Mouse (Mus musculus): ENCODE measurements at regions not wholly inside any gene's neighbourhood (a gene's known extent, or its start where the extent isn't known, plus 50 kb on each side); places are given as distances from the start of the nearest gene placed in this dataset.

- Histone ChIP-seq H3K36me3 (ENCODE audit: control insufficient read depth, insufficient read depth, low read length) (no peaks in the 10 kb centered on the region), H3K4me3 (ENCODE audit: low read depth, low read length) (no peak overlapping the region), H3K4me1 (ENCODE audit: control insufficient read depth, insufficient read depth, low read length) (peaks cover 3% of the 10 kb centered on the region; the same call in 1 of the 2 replicates), H3K27me3 (ENCODE audit: control insufficient read depth, insufficient read depth, low read depth, low read length) (no peaks in the 10 kb centered on the region), H3K9me3 (replicated peaks; ENCODE audit: control insufficient read depth, low read length, poor library complexity, severe bottlenecking) (no peaks in the 10 kb centered on the region), H3K9ac (ENCODE audit: low read depth, low read length) (no peak overlapping the region), H3K27ac (ENCODE audit: low read length) (no peak overlapping the region), H3K4me2 (ENCODE audit: low read length) (no peak overlapping the region)
- ATAC-seq, result no peak
- 81% methylated on average over 12 of the region's 12 CpGs for WGBS
Observed at GRCm38 (mm10) chr3:34550189-34550588, 100.0 kb upstream of the Sox2 start.

- no peaks in the 10 kb centered on the region for H3K27me3 ChIP-seq (ENCODE audit: control insufficient read depth, insufficient read depth, low read depth, low read length)
- H3K36me3 ChIP-seq (ENCODE audit: control insufficient read depth, insufficient read depth, low read length), result no peaks in the 10 kb centered on the region
- ATAC-seq, result 0 out of 2 replicates have a peak, but pooled peaks have one; percentile 40
- H3K4me3 ChIP-seq (ENCODE audit: low read depth, low read length), result no peak overlapping the region
- peaks cover 9% of the 10 kb centered on the region; the same call in 1 of the 2 replicates for H3K4me1 ChIP-seq (ENCODE audit: control insufficient read depth, insufficient read depth, low read length)
- H3K9me3 ChIP-seq (replicated peaks; ENCODE audit: control insufficient read depth, low read length, poor library complexity, severe bottlenecking), result peaks cover 2% of the 10 kb centered on the region; the same call in 1 of the 2 replicates
- no peak overlapping the region for H3K4me2 ChIP-seq (ENCODE audit: low read length)
- no peak overlapping the region for H3K27ac ChIP-seq (ENCODE audit: low read length)
- H3K9ac ChIP-seq (ENCODE audit: low read depth, low read length), result no peak overlapping the region
- 46% methylated on average over 3 of the region's 3 CpGs for WGBS
Observed at GRCm38 (mm10) chr3:34532451-34532850, 117.8 kb upstream of the Sox2 start.

- no peaks in the 10 kb centered on the region for H3K36me3 ChIP-seq (ENCODE audit: control insufficient read depth, insufficient read depth, low read length)
- peak; percentile 71 for ATAC-seq
- H3K9ac ChIP-seq (ENCODE audit: low read depth, low read length), result no peak overlapping the region
- H3K4me2 ChIP-seq (ENCODE audit: low read length), result no peak overlapping the region
- no peak overlapping the region for H3K4me3 ChIP-seq (ENCODE audit: low read depth, low read length)
- WGBS, result 26% methylated on average over 7 of the region's 7 CpGs
- no peaks in the 10 kb centered on the region for H3K27me3 ChIP-seq (ENCODE audit: control insufficient read depth, insufficient read depth, low read depth, low read length)
- H3K27ac ChIP-seq (ENCODE audit: low read length), result no peak overlapping the region
- H3K9me3 ChIP-seq (replicated peaks; ENCODE audit: control insufficient read depth, low read length, poor library complexity, severe bottlenecking), result peaks cover under 1% of the 10 kb centered on the region; the same call in 1 of the 2 replicates
- H3K4me1 ChIP-seq (ENCODE audit: control insufficient read depth, insufficient read depth, low read length), result peaks cover 9% of the 10 kb centered on the region; the same call in 1 of the 2 replicates
Observed at GRCm38 (mm10) chr3:34531836-34532235, 118.4 kb upstream of the Sox2 start.

- H3K27me3 ChIP-seq (ENCODE audit: control insufficient read depth, insufficient read depth, low read depth, low read length), result no peaks in the 10 kb centered on the region
- peaks cover 9% of the 10 kb centered on the region; the same call in 1 of the 2 replicates for H3K4me1 ChIP-seq (ENCODE audit: control insufficient read depth, insufficient read depth, low read length)
- H3K9me3 ChIP-seq (replicated peaks; ENCODE audit: control insufficient read depth, low read length, poor library complexity, severe bottlenecking), result peaks cover 7% of the 10 kb centered on the region; the same call in 1 of the 2 replicates
- H3K4me3 ChIP-seq (ENCODE audit: low read depth, low read length), result no peak overlapping the region
- H3K4me2 ChIP-seq (ENCODE audit: low read length), result no peak overlapping the region
- ATAC-seq, result no peak
- H3K36me3 ChIP-seq (ENCODE audit: control insufficient read depth, insufficient read depth, low read length), result no peaks in the 10 kb centered on the region
- H3K9ac ChIP-seq (ENCODE audit: low read depth, low read length), result no peak overlapping the region
- no peak overlapping the region for H3K27ac ChIP-seq (ENCODE audit: low read length)
Observed at GRCm38 (mm10) chr3:34527546-34527945, 122.7 kb upstream of the Sox2 start.

- no peaks in the 10 kb centered on the region for H3K4me1 ChIP-seq (ENCODE audit: control insufficient read depth, insufficient read depth, low read length)
- no peak overlapping the region for H3K4me2 ChIP-seq (ENCODE audit: low read length)
- no peak overlapping the region for H3K4me3 ChIP-seq (ENCODE audit: low read depth, low read length)
- H3K36me3 ChIP-seq (ENCODE audit: control insufficient read depth, insufficient read depth, low read length), result no peaks in the 10 kb centered on the region
- WGBS, result 91% methylated on average over 5 of the region's 5 CpGs
- no peaks in the 10 kb centered on the region for H3K27me3 ChIP-seq (ENCODE audit: control insufficient read depth, insufficient read depth, low read depth, low read length)
- H3K9ac ChIP-seq (ENCODE audit: low read depth, low read length), result no peak overlapping the region
- peaks cover 7% of the 10 kb centered on the region; the same call in 1 of the 2 replicates for H3K9me3 ChIP-seq (replicated peaks; ENCODE audit: control insufficient read depth, low read length, poor library complexity, severe bottlenecking)
- ATAC-seq, result no peak
- no peak overlapping the region for H3K27ac ChIP-seq (ENCODE audit: low read length)
Observed at GRCm38 (mm10) chr3:34525730-34526129, 124.5 kb upstream of the Sox2 start.

GRCm38 (mm10) chr3:34522054-34522684, 128.0 kb upstream of the Sox2 start:
- Histone ChIP-seq H3K4me2 (ENCODE audit: low read length) (no peak overlapping the region), H3K4me3 (ENCODE audit: low read depth, low read length) (no peak overlapping the region), H3K27ac (ENCODE audit: low read length) (no peak overlapping the region), H3K9me3 (replicated peaks; ENCODE audit: control insufficient read depth, low read length, poor library complexity, severe bottlenecking) (peaks cover 7% of the 10 kb centered on the region; the same call in 1 of the 2 replicates), H3K27me3 (ENCODE audit: control insufficient read depth, insufficient read depth, low read depth, low read length) (no peaks in the 10 kb centered on the region), H3K36me3 (ENCODE audit: control insufficient read depth, insufficient read depth, low read length) (no peaks in the 10 kb centered on the region), H3K4me1 (ENCODE audit: control insufficient read depth, insufficient read depth, low read length) (no peaks in the 10 kb centered on the region), H3K9ac (ENCODE audit: low read depth, low read length) (no peak overlapping the region)
- 12% methylated on average over 6 of the region's 6 CpGs for WGBS
- 0 out of 2 replicates have a peak, but pooled peaks have one; percentile 56 for ATAC-seq

- H3K4me3 ChIP-seq (ENCODE audit: low read depth, low read length), result no peak overlapping the region
- peak; percentile 32; the same call in 1 of the 2 replicates for ATAC-seq
- H3K4me1 ChIP-seq (ENCODE audit: control insufficient read depth, insufficient read depth, low read length), result no peaks in the 10 kb centered on the region
- H3K27me3 ChIP-seq (ENCODE audit: control insufficient read depth, insufficient read depth, low read depth, low read length), result no peaks in the 10 kb centered on the region
- H3K27ac ChIP-seq (ENCODE audit: low read length), result no peak overlapping the region
- H3K9ac ChIP-seq (ENCODE audit: low read depth, low read length), result no peak overlapping the region
- H3K36me3 ChIP-seq (ENCODE audit: control insufficient read depth, insufficient read depth, low read length), result no peaks in the 10 kb centered on the region
- H3K9me3 ChIP-seq (replicated peaks; ENCODE audit: control insufficient read depth, low read length, poor library complexity, severe bottlenecking), result peaks cover 7% of the 10 kb centered on the region; the same call in 1 of the 2 replicates
- 54% methylated on average over 14 of the region's 14 CpGs for WGBS
- H3K4me2 ChIP-seq (ENCODE audit: low read length), result no peak overlapping the region
Observed at GRCm38 (mm10) chr3:34521357-34522053, 128.7 kb upstream of the Sox2 start.

- ATAC-seq, result no peak
- peaks cover 4% of the 10 kb centered on the region for H3K9me3 ChIP-seq (replicated peaks; ENCODE audit: control insufficient read depth, low read length, poor library complexity, severe bottlenecking)
- H3K4me1 ChIP-seq (ENCODE audit: control insufficient read depth, insufficient read depth, low read length), result no peaks in the 10 kb centered on the region
- no peaks in the 10 kb centered on the region for H3K27me3 ChIP-seq (ENCODE audit: control insufficient read depth, insufficient read depth, low read depth, low read length)
- no peak overlapping the region for H3K27ac ChIP-seq (ENCODE audit: low read length)
- H3K4me3 ChIP-seq (ENCODE audit: low read depth, low read length), result no peak overlapping the region
- WGBS, result 88% methylated on average over 13 of the region's 13 CpGs
- H3K9ac ChIP-seq (ENCODE audit: low read depth, low read length), result no peak overlapping the region
- H3K4me2 ChIP-seq (ENCODE audit: low read length), result no peak overlapping the region
- no peaks in the 10 kb centered on the region for H3K36me3 ChIP-seq (ENCODE audit: control insufficient read depth, insufficient read depth, low read length)
Observed at GRCm38 (mm10) chr3:34512503-34513145, 137.6 kb upstream of the Sox2 start.

GRCm38 (mm10) chr3:34510723-34511122, 139.5 kb upstream of the Sox2 start:
- Histone ChIP-seq H3K9me3 (replicated peaks; ENCODE audit: control insufficient read depth, low read length, poor library complexity, severe bottlenecking) (peaks cover 4% of the 10 kb centered on the region), H3K4me2 (ENCODE audit: low read length) (no peak overlapping the region), H3K36me3 (ENCODE audit: control insufficient read depth, insufficient read depth, low read length) (no peaks in the 10 kb centered on the region), H3K27ac (ENCODE audit: low read length) (no peak overlapping the region), H3K4me1 (ENCODE audit: control insufficient read depth, insufficient read depth, low read length) (no peaks in the 10 kb centered on the region), H3K27me3 (ENCODE audit: control insufficient read depth, insufficient read depth, low read depth, low read length) (no peaks in the 10 kb centered on the region), H3K9ac (ENCODE audit: low read depth, low read length) (no peak overlapping the region), H3K4me3 (ENCODE audit: low read depth, low read length) (no peak overlapping the region)
- 90% methylated on average over 4 of the region's 4 CpGs for WGBS
- ATAC-seq, result no peak

Measured in midbrain, embryonic 16.5 days (tissue).